Comparison of ENCODE assay signal across 13 mouse cellular contexts in the genomic region with DNA sequence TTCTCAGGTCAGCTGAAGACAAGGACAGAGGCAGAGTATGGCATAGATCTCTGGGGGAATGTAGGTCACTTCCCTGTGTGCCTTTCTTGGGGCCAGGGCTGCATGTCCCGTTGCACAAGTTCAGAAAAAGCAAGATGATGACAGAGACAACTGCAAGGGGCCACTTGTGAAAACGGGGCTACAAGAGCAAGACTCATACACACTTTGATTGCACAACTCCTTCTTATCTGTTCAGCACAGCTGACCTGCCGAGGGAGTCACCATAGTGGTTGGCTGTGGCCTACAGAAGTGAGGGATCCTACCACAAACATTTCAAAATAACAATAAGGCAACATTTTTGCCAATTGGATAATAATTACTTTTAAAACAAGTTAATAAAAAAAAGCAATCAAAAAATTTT. TPM values are rescaled to one million over a fixed set of nuclear protein-coding genes. Genes with fewer than 3 reads are reported as not detected.
DNase-seq lines count a peak whose midpoint lies in the region; ATAC-seq and TF ChIP-seq lines count a peak whose summit lies in the region.
"Had no signal": no experiment of that assay in that cellular context is flagged by ENCODE, and none has a peak within 500 bp of the region (broad histone marks: within the 10 kb centered on the region; RNA-seq: fewer than 3 reads in every experiment).

No protein-coding gene starts in this region.

- H3K4me1 ChIP-seq in forebrain, embryonic 15.5 days: peaks cover 6% of the 10 kb centered on the region; the same call in 1 of the 2 replicates
- peaks cover 8% of the 10 kb centered on the region for H3K4me1 ChIP-seq in thymus, adult 2 months (replicated peaks; ENCODE audit: control insufficient read depth, insufficient read depth, low read length)
- H3K4me1 ChIP-seq: heart, embryonic 15.5 days had no signal

- H3K9ac ChIP-seq in forebrain, embryonic 15.5 days (replicated peaks): no peak overlapping the region
- H3K9ac ChIP-seq: heart, embryonic 15.5 days; hindbrain, embryonic 15.5 days had no signal

- no peak overlapping the region for H3K4me2 ChIP-seq in forebrain, embryonic 15.5 days (replicated peaks)
- H3K4me2 ChIP-seq: heart, embryonic 15.5 days; hindbrain, embryonic 15.5 days had no signal

- DNase-seq in 416B (ENCODE audit: low read depth): peak; percentile 98
- DNase-seq in gastrocnemius, postnatal 4 days (ENCODE audit: low spot score in 2 of 2): no peak
- no peak for DNase-seq in thymus, adult 2 months
- DNase-seq in right cerebral cortex, adult 18-20 months: no peak
- DNase-seq: kidney, postnatal 10 days; thymus, postnatal 14 days had no signal

- no peaks in the 10 kb centered on the region for H3K36me3 ChIP-seq in C2C12 (ENCODE audit: control insufficient read depth, insufficient read depth)
- no peaks in the 10 kb centered on the region for H3K36me3 ChIP-seq in forebrain, embryonic 15.5 days
- no peaks in the 10 kb centered on the region for H3K36me3 ChIP-seq in thymus, adult 2 months (ENCODE audit: control insufficient read depth, insufficient read depth, low read length)
- H3K36me3 ChIP-seq: heart, embryonic 15.5 days; hindbrain, embryonic 15.5 days had no signal

- WGBS in forebrain, embryonic 15.5 days: 75% methylated on average over 3 of the region's 3 CpGs
- 13% methylated on average over 3 of the region's 3 CpGs for WGBS in thymus, adult 2 months

- peak; percentile 75 for ATAC-seq in erythroid progenitor cell, adult 5-6 weeks (replicated peaks; ENCODE audit: low FRiP score, poor library complexity, severe bottlenecking)
- ATAC-seq in megakaryocyte, adult 5-6 weeks (ENCODE audit: poor library complexity, severe bottlenecking): peak; percentile 49
- no peak for ATAC-seq in forebrain, embryonic 15.5 days (replicated peaks)
- ATAC-seq: midbrain, embryonic 16.5 days had no signal

- no peak overlapping the region for H3K4me3 ChIP-seq in C2C12 (ENCODE audit: insufficient read depth, poor library complexity, severe bottlenecking)
- no peak overlapping the region for H3K4me3 ChIP-seq in forebrain, embryonic 15.5 days
- H3K4me3 ChIP-seq in thymus, adult 2 months (ENCODE audit: control insufficient read depth, insufficient read depth, low read length): no peak overlapping the region
- H3K4me3 ChIP-seq: heart, embryonic 15.5 days; hindbrain, embryonic 15.5 days had no signal

- no peaks in the 10 kb centered on the region for H3K79me2 ChIP-seq in C2C12 (ENCODE audit: control insufficient read depth, insufficient read depth)

- H3K9me3 ChIP-seq in forebrain, embryonic 15.5 days: no peaks in the 10 kb centered on the region
- H3K9me3 ChIP-seq: heart, embryonic 15.5 days; hindbrain, embryonic 15.5 days had no signal

- no peaks in the 10 kb centered on the region for H3K79me3 ChIP-seq in C2C12 (ENCODE audit: low read depth)

- no peak for TF ChIP-seq POLR2A in thymus, adult 2 months (IDR thresholded peaks at IDR 0.05; ENCODE audit: control insufficient read depth, extremely low read depth, insufficient read depth, low read length, poor library complexity)

- no peaks in the 10 kb centered on the region for H3K27me3 ChIP-seq in C2C12 (ENCODE audit: control insufficient read depth, insufficient read depth, insufficient read length)
- H3K27me3 ChIP-seq in forebrain, embryonic 15.5 days: no peaks in the 10 kb centered on the region
- no peaks in the 10 kb centered on the region for H3K27me3 ChIP-seq in thymus, adult 2 months (ENCODE audit: control insufficient read depth, insufficient read depth, low read length)
- H3K27me3 ChIP-seq: heart, embryonic 15.5 days; hindbrain, embryonic 15.5 days had no signal

- TF ChIP-seq CTCF in C2C12 (IDR thresholded peaks at IDR 0.05; ENCODE audit: control insufficient read depth, insufficient read depth, insufficient read length): no peak
- no peak for TF ChIP-seq CTCF in thymus, adult 2 months (IDR thresholded peaks at IDR 0.05; ENCODE audit: borderline replicate concordance, control insufficient read depth, extremely low read depth, insufficient read depth, low read length, poor library complexity)

- no peak overlapping the region for H3ac ChIP-seq in C2C12 (ENCODE audit: control insufficient read depth, insufficient read length, low read depth)

- H3K27ac ChIP-seq in forebrain, embryonic 15.5 days (replicated peaks): no peak overlapping the region
- no peak overlapping the region for H3K27ac ChIP-seq in thymus, adult 2 months (ENCODE audit: control insufficient read depth, insufficient read depth, low read length)
- H3K27ac ChIP-seq: heart, embryonic 15.5 days; hindbrain, embryonic 15.5 days had no signal

TF ChIP-seq in C2C12, 6 proteins besides CTCF, POLR2A, EP300 and RAD21:
- TF ChIP-seq MYOG (IDR thresholded peaks at IDR 0.05; ENCODE audit: control insufficient read depth, extremely low read depth, insufficient read length): no peak
- peak; percentile 84 for TF ChIP-seq CEBPB (IDR thresholded peaks at IDR 0.05; ENCODE audit: low read depth)
TF ChIP-seq in C2C12: peak in this region for 1.

RNA-seq across cellular contexts. Expression of a gene that starts 33.6 kb away (rescaled TPM):
- 1.4 TPM for polyA plus RNA-seq in C2C12 (2012; fragmentation: generic; extraction: Trizol)
- 1.3 and 3.6 TPM in 2 replicates for total RNA-seq in erythroid progenitor cell, adult 5-6 weeks (2015; ENCODE audit: low replicate concordance)
- 1.2 and 3.0 TPM in 2 replicates for total RNA-seq in erythroid progenitor cell, adult 5-6 weeks (2017; ENCODE audit: low replicate concordance)
- total RNA-seq in megakaryocyte, adult 5-6 weeks (2015): 22.2 and 22.3 TPM in 2 replicates
- total RNA-seq in megakaryocyte, adult 5-6 weeks (2017): 33.9 and 34.3 TPM in 2 replicates
- 10 to 100 TPM; 16.9 to 18.0 TPM for total RNA-seq in gastrocnemius, postnatal 4 days (2021)
- 8.9 and 10.1 TPM in 2 replicates for polyA plus RNA-seq in forebrain, embryonic 15.5 days (2015; fragmentation: Nextera tagmentation; extraction: Ambion mirVana)
- 6.0 and 7.0 TPM in 2 replicates for polyA plus RNA-seq in thymus, adult 2 months (2012; rRNA removed)

RNA-seq across cellular contexts. Expression of a gene that starts 42.3 kb away (rescaled TPM):
- 0.01 TPM for polyA plus RNA-seq in C2C12 (2012; fragmentation: generic; extraction: Trizol)
- total RNA-seq in erythroid progenitor cell, adult 5-6 weeks (2015; ENCODE audit: low replicate concordance): 11.9 and 21.0 TPM in 2 replicates
- total RNA-seq in erythroid progenitor cell, adult 5-6 weeks (2017; ENCODE audit: low replicate concordance): 9.5 and 14.0 TPM in 2 replicates
- total RNA-seq in megakaryocyte, adult 5-6 weeks (2015): 0.05 and 0.27 TPM in 2 replicates
- not detected in 2 replicates for total RNA-seq in megakaryocyte, adult 5-6 weeks (2017)
- total RNA-seq in gastrocnemius, postnatal 4 days (2021): under 1 TPM; 0.41 to 0.49 TPM
- 3.1 and 3.7 TPM in 2 replicates for polyA plus RNA-seq in forebrain, embryonic 15.5 days (2015; fragmentation: Nextera tagmentation; extraction: Ambion mirVana)
- 0.19 and 0.22 TPM in 2 replicates for polyA plus RNA-seq in thymus, adult 2 months (2012; rRNA removed)

Comparison
In these comparisons a context has a peak if more than half of its experiments do, and no peak if none do; other contexts are left out.
1. RNA of a gene that starts 42.3 kb away (total RNA-seq): 9.5 to 21.0 TPM in erythroid progenitor cell, adult 5-6 weeks; 0.41 to 0.49 TPM in gastrocnemius, postnatal 4 days and 0.05 to 0.27 TPM in megakaryocyte, adult 5-6 weeks; every median in the first group is over 4 times any median in the second.